Mouse (Mus musculus) G1E (cell line): Measurements from ENCODE around the gene Kdm1a.
A peak's percentile ranks its signal among the peaks of the same experiment; 100 is the strongest.

Experiments
- CTCF ChIP-seq: IDR thresholded peaks from 2 replicates; pipeline ENCODE4 v1.5.1; 2012; ENCODE audit warnings: low read depth, low read length, inconsistent platforms, mixed read lengths
- GATA1 ChIP-seq: IDR thresholded peaks from 2 replicates; pipeline ENCODE4 v1.6.1; 2012; ENCODE audit warnings: borderline replicate concordance, low read length, inconsistent platforms, mixed read lengths
- GATA2 ChIP-seq: IDR thresholded peaks from 2 replicates; pipeline ENCODE4 v1.6.1; 2012; ENCODE audit warnings: low read depth, low read length, inconsistent platforms, borderline replicate concordance
- POLR2AphosphoS5 ChIP-seq: IDR thresholded peaks from 2 replicates; pipeline ENCODE4 v1.6.1; 2012; ENCODE audit warnings: low read depth, low read length, inconsistent platforms; ENCODE audit not compliant: insufficient replicate concordance
- TAL1 ChIP-seq: conservative IDR thresholded peaks from 2 replicates; pipeline ENCODE4 v1.6.1; 2012; ENCODE audit warnings: low read depth, low read length, inconsistent platforms, mixed read lengths

DNA sequence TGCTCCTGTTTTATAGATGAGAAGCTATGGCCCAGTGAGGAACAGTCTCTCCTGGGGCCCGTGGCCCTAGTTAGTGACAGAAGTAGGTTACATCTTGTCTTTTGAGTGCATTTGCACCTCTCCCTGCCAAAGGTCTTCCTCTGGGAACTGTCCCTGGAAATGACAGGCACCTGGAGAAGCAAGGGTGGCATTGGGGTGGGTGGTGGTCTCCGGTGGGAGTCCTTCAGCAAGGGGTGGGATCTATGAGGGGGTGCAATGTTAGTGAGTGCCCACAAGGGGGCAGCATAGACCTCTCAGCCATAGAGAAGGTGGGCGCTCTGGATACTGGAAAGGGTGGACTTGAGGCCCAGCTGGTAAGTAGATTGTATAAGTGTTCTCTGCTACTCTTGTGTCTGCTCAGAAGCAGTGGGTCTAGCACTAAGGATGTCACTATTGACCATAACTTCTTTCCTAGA is 48.9 kb upstream of the Kdm1a start:
- TF ChIP-seq CTCF (peak; percentile 90), GATA1 (no peak), POLR2AphosphoS5 (no peak), TAL1 (no peak), GATA2 (no peak)
